Mouse (Mus musculus) mature B cell (primary cell): ENCODE results near the gene Zic2.

Experiments used
- in situ Hi-C: fragments of 300-500 bp; cut with MboI; formaldehyde crosslinking; loops from 2 replicates; pipeline ENCODE4 v1.14.3; 2019

Zic2 gene

DNA sequence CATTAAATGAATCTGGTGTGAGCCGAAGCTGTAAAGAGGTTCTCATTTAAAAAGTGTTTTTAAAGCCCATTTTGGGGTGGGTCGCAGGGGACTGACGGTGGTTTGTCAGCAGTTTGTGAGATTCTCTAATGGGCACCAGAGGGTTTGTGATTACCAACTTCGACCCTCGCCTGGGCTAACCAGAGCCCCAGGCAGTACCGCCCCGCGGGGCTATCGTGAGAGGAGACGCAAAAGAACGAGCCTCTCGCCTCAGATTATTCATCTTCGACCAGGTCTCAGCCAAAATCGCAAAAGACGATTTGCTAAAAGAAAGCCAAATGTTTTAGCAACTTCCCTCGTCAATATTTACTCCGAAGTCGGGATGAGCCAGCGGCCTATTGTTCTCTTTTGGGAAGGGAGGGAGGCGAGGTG lies 2.0 kb downstream of the Zic2 start:
- in situ Hi-C loops = no loop called here

DNA sequence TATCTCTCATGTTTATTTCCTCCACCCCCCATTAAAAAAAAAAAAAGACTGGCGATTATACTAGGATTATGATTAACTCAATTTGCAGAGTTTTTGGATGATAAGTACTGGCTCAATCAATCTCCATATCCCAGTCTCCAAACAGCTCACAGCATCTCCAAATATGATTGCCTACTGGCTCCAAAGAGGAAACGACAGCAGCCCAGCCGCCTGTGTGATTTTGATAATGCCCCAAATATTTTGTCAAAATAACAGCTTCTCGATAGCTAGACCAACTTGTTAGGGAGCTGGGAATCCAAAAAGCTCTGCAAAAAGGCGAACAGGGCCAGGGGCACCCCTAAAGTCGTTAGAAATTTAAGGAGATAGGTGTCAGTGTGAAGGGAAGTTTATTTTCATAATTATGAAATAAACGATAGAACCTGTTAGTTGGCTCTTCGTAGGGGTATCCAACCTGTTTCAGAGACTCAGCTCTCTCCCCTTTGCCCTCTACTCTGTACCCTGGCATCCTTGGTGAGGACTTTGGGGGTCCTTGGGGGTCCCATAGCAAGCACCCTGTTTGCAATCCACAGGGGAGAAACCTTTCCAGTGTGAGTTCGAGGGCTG lies 2.8 kb downstream of the Zic2 start:
- in situ Hi-C loops = no loop called here

DNA sequence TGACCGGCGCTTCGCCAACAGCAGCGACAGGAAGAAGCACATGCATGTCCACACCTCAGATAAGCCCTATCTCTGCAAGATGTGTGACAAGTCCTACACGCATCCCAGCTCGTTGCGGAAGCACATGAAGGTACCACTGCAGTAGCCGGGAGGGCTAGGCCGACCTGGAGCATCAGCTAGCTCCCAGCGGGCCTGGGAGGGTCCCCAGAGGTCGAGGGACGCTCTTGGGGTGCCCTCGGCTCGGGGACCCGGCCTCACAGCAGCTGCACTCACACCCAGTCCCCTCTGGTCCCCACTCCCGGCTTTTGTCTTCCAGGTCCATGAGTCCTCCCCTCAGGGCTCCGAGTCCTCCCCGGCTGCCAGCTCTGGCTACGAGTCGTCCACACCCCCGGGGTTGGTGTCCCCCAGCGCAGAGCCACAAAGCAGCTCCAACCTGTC lies 3.4 kb downstream of the Zic2 start:
- in situ Hi-C loops = no loop called here

DNA sequence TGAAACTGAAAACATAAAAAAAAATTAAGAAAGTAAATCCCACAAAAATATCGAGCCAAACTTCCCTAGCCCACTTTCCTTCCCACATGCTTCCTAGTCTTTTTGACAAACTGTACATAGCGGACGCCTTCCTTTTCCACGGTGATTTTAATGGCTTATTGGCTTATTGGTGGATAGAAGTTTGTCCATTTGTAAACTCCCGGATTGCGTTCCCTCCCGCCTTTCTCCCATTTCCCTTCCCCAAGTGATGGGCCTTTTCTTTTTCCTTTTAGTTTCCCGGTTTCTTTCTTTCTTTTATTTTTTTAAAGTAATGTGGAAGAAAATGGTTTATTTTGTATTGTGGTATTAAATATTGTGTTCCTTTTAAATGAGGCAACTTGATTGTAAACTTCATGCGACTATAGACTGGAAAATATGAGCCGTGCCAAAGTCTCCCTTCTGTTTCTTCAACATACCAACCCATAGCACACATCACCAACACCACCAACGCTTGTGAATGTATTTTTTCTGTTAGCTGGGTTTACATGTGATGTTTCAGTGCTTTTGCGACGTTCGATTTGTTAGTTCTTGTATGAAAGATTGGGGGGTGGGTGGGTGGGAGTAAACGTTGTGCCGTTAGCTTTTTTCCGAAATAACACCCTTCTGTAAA lies 4.3 kb downstream of the Zic2 start:
- in situ Hi-C loops = no loop called here

DNA sequence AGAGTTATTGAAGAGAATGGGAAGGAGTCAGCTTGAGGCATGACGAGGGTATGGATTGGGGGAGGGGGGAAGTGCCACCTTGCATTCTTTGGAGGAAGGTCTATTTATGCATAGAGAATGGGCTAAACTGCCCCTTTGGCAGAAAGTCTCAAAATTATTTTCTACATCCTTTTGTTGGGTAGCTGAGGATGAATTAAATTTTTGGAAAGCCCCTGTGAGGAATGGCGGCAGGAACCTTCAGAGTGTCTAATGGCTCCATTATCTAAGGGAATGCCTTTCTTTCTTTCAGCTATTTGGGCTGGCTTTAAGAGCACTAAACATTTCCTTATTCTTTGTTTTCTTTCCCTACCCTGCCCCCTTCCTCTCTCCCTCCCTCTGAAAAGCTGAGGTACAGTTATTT lies 5.1 kb downstream of the Zic2 start:
- in situ Hi-C loops = no loop called here

DNA sequence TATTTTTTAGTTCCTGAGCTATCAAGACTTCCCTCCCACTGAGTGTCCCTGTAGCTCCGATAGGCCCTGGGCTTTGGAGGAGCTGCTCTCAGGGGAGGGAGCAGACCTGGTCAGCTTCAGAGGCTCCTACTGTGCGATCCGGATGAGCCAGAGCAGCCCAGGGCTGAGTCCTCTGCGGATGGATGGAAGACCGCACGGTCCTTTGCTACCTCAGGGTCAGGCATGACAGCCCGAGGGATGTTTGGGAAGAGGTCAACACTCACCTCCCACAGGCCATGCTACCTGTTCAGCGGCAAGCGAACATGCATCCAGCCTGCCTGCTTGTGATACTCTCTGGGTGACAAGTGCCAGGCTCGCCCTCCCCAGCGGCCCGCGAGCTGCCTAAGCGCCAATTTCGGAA lies 5.9 kb downstream of the Zic2 start:
- in situ Hi-C loops = no loop called here

DNA sequence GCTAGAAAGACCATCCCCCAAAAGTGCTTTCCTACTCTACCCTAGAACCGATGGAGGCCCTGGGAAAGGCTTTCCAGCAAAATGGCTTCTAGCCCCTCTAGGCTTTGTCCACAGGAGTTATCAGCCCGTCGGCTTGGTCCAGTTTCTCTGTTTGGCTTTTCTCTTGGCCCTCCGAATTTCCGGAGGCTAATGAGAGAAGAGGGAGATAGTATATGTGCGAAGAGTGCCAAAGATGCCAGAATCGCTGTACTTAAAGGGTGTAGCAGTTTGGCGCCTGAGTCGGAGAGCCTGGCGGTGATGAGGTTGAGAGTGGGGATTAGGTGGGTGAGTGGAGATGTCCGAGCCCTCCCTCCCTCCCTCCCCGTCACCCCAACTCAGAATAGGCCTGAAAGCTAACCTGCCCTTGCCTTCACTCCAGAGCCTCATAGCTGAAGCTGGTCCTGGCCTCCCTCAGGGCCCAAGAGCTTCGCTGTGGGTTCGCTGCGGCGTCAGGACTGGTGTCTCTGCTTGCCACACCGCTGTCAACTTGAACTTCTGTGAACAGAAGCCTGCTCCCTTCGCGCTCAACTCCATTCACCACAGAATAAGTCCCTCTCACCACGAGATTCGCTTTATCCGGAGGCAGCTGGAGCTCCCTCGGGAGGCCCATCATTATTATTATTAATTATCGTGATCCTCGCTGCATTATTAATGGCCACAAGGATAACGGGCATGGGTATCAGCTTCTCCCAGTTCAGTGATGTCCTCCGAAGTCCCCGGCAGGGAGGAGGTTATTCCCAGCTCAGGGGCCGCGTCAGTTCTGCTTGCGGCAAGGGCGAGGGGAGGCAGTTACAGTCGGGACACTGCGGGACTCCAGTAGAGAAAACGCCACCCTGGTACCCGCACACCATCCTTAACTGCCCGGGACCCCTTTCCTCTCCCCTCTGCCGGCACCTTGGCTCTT lies 7.1 kb downstream of the Zic2 start:
- in situ Hi-C loops = no loop called here

DNA sequence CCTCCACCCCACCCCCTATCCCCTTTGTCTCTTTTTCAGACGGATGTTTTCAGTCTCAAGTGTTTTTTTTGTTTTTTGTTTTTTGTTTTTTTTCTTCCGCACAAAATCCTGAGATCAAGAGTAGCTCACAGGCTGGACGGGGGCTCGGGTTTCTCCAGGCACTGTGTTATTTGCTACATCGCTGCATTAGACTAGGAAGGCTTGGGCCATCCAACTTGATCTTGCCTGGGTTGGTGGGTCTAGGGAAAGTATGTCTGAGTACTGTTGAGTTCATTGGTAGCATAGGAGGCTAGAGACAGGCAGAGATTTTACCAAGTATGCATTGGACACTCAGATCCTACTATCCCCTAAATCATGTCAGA lies 7.8 kb downstream of the Zic2 start:
- in situ Hi-C loops = no loop called here

DNA sequence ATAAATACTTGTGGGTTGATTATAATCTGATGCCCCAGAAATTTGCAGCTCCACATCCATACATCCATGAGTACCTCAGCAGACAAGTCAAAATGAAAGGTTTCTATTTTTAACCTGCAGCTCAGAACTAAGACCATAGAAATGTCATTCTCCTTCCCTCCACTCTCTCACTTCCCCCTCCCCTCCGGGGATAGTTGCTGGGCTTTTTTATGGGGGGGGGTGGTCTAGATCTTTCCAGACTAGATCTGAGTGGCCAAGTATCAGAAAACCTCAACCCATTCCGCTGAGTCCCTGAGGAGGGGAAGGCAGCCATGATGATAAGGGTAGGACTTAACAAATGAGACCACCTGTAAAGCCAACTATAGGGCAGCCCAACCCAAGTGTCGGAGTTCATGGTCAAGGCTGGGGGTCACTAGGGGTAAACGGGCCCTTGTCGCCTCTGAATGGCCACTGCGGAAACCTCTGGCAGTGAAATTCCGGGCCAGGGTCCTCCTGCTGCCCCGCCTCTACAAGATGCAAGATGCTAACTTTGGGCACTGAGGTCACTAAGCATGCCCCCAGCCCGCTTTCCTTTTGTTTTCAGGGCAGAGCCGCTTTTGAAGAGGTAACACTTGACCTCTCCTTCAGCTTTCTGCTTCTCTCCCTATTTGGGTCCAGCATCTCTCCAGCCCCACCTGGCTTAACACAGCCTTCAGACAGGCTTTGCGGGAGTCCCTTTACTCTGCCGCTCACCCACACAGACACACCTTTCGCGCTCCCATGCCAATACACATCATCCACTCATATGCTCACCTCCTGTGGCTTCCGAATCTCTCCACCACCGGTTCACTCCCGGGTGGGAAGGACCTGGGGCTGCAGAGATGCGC lies 8.6 kb downstream of the Zic2 start:
- in situ Hi-C loops = no loop called here

DNA sequence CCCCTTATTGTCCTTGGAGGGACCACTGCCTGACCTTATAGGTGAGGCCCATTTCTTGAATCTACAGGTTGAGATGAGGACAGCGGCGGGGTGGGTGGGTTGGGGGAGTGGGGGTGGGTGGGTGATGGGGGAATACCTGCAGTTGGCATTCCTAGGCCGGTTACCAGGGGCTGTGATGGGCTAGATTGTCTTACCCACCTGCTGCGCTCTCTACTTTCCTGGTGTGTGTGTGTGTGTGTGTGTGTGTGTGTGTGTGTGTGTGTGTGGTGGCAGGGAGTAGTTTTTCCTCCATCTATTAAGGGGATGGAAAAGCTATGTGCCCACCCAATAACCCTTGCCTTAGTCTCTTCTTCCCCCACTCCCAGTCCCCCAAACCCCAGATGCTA lies 9.2 kb downstream of the Zic2 start:
- in situ Hi-C loops = no loop called here

DNA sequence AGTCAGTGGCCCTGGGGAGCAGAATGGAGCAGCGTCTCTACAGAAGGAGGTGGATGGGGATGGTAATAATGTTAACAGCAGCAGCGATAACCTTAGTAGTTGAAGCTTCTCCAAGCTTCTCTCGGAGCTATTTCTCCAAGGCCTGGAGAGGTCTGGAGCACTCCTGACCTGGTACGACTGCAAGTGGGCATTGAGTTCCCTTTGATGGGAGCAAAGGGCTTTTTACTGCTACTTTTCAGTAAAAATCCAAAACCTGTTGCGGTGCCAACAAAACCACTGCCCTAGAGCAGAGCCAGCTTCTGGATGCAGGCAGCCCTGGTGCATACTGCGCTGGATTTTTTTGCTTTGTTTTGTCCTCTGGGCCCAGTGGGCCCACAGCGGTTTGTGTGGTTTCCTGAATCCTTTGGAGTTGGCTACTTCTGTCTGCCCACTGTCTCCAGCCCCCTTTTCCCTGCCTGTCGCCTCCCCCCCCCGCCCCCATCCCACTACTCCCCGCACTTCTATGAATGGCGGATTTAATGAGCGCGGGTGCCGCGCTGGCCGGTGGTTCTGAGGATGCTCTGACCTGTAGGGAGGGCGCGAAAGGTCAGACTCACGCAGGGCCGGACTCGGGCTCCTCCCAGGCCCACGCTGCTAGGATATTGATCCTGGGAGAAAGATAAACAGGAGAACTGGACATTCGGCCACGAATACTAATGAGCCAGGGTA lies 9.8 kb downstream of the Zic2 start:
- in situ Hi-C loops = no loop called here

DNA sequence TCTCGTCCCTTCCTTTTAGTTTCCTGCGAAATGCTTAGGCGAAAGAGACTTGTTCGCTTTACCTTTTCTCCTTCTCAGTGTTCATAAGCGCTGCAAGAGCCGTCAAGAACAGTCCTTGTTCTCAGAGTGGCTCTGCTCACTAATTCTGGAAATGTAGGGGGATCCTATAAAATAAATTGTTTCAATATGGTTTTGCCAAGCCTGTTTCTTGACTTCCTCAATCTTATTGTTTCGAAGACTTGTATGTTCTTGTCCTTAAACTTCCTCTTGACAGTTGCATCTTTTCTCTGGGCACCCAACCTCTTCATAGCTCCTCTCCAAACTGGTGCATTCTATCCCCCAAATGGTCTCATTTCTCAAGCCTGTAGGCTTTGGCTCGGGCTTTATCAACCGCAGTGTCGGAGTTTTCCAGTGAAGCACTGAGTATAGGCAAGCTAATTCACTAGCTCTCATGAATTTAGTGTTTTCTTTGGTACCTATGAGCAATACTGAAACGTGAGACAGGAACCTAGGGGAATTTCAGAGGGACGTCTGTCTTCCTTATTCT lies 10.5 kb downstream of the Zic2 start:
- in situ Hi-C loops = no loop called here

DNA sequence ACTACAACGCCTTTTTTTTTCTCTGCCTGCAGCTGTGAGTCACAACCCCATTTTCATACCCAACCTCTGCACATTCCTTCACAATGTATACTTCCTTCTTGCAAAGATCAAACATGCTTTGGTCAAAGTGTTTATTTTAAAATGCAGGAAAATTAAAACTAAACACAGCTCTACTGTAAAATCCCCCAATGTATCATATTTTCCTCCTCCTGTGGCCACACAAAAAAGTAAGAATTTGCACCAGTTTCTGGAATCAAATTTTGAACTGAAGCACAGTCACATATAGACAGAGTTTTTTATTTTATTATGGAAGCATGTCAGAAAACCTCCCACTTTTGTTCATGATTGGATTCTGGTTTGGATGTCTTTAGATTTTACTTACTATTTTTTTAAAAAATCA lies 11.4 kb downstream of the Zic2 start:
- in situ Hi-C loops = no loop called here

DNA sequence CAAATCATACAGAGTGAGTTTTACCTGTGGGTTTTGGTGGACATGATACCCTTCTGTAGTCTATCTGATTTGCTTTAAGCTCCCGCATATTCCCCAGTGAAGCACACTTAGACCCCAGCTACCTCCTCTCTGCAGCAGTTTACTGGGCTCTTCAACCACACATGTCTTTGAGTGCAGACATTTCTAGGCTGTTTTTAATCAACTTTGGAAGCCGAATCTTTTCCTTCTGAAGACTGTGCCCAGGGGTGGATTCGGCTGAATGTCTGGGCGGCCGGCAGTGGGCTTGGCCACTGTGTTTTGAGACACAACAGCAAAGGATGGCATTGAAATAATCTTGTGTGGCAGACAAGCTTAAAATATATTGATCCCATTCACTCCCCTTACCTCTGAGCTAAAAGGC lies 12.1 kb downstream of the Zic2 start:
- in situ Hi-C loops = no loop called here

DNA sequence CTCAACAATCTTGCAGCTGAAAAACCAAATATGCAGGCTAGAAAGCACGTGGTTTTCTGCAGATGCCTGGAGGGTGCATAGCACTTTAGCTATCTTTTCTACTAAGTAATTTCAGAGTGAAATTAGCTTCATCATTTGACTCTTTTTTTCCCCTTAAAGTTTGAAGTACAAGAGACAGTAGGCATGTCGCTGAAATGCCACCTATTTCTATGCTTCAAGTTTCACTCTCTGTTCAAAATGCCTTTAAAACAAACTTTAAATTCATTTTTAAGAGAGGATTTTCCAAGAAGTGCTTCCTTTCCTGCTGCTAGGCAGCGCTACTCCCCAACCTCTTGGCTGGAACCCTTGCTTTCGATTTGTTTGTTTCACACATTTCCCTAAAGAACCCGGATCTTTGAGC lies 13.8 kb downstream of the Zic2 start:
- in situ Hi-C loops = no loop called here

DNA sequence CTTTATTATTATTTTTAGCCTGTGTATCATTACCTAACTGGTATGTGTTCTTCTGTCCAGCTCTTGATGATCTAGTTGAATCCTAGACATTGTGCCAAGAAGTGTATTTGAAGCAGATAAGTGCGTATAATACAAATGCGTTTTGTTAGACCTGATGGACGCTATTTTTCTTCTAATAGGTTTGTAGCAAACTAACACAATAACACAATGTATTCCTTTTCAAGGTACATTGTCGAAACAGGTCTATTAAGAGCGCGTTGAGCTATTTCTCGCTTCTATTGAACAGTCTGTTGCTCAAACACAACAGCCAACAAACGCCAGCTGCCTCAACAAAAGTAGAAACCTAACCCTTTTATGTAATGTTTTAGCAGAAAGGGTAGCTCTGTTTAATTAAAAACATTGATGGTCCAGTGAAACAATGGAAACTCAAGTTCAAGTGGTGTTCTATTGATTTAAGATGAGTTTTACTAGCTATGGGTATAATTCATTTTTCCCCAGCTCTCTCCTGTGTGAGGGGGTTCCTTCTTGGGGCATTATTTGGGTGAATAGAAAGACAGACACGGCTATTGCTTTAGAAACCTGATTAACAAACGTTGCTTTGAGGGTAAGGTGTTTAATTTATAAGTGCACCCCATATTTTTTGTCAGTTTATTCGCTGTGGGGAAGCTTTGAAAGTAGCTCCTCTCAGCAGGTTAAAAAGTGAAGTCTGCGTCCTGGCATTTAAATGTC lies 14.6 kb downstream of the Zic2 start:
- in situ Hi-C loops = no loop called here

DNA sequence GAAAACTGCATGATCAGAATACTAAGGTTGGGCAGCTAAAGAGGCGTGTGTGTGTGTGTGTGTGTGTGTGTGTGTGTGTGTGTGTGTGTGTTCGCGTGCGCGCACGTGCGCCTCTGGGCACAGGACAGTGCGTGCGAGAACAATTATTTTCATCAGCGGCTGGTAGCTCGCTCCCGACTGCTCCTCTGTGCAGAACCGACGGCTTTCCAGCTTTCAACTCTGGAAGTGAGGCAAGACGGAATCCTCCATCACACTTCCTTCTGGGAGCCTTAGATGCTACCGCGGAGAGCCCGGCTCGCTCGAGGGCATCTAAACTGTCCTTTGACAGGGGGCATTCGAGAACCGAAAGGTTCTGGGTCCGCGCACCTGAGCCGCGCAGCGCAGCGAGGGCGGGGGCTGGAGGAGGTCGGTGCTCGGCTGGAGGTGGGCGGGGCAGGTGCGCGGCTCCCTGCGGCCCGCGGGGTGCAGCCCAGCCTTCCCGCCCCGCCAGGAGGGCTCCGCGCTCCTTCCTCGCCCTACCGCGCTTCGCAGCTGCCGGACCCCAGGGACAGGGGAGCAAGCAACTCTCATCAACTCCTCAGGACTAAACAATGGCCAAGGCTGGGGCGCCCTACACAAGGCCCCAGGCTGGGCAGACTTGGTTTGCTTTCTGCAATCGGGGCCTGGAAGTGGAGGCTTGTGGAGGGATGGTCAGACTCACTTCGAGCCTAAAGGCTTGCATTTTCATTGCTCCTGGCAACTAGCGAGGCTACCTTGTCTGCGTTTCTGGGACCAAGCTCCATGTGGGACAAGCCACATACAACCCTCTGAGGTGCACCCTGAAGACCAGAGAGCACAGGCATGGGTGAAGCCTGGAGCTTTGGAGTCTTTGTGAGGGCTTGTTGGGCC lies 15.4 kb downstream of the Zic2 start, which contains the start of gene Gm10837:
Gene Gm10837, plus strand, starts transcription at position 146 of the 888 bp plus-strand sequence.
- in situ Hi-C loops = no loop called here

DNA sequence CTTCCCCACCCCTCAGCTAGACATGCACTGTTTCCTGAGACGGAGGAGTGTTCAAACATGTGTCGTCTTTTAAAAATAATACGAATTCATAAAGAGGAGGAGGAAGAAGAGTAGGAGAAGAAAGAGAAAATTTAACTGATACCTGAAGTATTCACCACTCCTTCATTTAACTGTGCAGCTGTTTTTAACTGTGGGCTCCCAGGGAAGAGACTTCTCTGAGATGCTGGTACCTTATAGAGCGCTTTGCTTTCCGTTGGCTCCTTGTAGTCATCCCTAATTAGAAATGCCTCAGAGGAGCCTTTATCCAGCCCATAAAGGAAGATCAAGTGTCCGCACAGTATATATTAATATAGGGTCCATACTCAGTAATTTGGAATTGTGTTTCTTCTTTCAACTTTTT lies 16.3 kb downstream of the Zic2 start:
- in situ Hi-C loops = no loop called here

DNA sequence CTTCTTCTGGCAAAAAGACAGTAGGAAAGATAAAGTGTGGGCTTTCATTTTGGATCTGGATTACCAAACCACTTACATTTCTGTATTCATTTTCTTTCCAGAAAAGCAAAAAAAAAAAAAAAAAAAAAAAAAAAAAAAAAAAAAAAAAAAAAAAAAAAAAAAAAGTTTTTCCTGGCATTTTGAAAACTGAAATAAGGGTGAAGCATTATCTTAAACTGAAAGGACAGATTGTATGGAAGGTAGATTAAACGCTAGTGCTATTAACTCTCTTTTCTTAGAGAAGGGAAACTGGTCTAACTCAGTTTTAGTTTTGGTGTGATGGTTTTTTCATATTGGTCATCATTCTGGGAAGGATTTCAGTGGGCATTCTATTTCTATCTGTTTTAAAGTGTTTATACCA lies 16.8 kb downstream of the Zic2 start:
- in situ Hi-C loops = no loop called here
